Mouse (Mus musculus): ENCODE measurements around the gene Tns3. TPM values are rescaled to one million over a fixed set of nuclear protein-coding genes. Genes with fewer than 3 reads are reported as not detected.

Tns3 gene
- polyA plus RNA-seq, 1 experiment from 2014 or later = 18.7 TPM

DNA sequence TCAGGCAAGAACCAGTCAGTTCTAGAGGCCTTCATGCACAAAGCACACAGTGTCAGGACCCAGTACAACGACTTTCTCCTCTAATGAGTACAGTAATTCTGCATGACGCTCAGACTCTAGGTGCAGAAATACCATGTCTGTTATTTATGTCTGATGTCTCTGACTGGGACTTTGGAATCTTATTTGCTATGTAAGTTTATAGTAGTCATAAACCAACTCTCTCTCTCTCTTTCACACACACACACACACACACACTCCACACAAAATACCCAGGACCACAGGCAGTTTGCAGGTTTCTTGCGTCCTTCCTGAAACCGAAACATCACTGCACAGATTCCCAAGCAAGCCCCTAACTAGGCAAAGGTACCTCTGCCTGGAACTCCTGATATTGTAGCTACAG lies 203.5 kb downstream of the Tns3 start:
- 54% methylated on average over 4 of the region's 4 CpGs for WGBS
- peak; percentile 51 for ATAC-seq
- Histone ChIP-seq H3K4me2 (ENCODE audit: low read depth, low read length) (no peak overlapping the region), H3K9ac (ENCODE audit: low read depth, low read length) (no peak overlapping the region), H3K36me3 (ENCODE audit: control insufficient read depth, insufficient read depth, low read length) (0 out of 2 replicates have a peak, but pooled peaks cover 3% of the 10 kb centered on the region), H3K27me3 (replicated peaks; ENCODE audit: control insufficient read depth, insufficient read depth, low read length) (no peaks in the 10 kb centered on the region), H3K4me3 (ENCODE audit: low read length) (no peak overlapping the region), H3K9me3 (ENCODE audit: control insufficient read depth, low read length) (no peaks in the 10 kb centered on the region), H3K27ac (ENCODE audit: low read length) (no peak overlapping the region), H3K4me1 (ENCODE audit: control insufficient read depth, insufficient read depth, low read length) (peaks cover 36% of the 10 kb centered on the region)

DNA sequence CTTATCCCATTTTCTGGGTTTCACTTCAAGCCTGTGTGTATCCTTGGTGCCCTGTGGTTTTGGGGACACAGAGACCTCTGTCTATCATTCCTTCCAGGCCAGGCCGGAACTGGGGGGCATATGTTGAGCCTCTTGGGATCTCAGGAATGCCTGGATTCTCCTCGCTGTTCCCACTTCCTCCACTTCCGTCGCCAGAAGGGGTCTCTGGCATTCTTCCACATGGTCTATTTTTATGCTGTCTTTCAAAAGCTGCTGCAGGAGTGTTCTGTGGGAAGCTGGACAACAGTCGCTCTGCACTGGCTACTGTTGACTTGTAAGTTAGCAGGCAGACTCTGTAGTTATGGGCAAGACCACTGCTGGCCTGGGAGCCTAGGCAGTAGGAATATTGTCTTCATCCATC lies 206.4 kb downstream of the Tns3 start:
- WGBS = 27% methylated on average over 5 of the region's 5 CpGs
- no peak overlapping the region for H3K9ac ChIP-seq (ENCODE audit: low read depth, low read length)

DNA sequence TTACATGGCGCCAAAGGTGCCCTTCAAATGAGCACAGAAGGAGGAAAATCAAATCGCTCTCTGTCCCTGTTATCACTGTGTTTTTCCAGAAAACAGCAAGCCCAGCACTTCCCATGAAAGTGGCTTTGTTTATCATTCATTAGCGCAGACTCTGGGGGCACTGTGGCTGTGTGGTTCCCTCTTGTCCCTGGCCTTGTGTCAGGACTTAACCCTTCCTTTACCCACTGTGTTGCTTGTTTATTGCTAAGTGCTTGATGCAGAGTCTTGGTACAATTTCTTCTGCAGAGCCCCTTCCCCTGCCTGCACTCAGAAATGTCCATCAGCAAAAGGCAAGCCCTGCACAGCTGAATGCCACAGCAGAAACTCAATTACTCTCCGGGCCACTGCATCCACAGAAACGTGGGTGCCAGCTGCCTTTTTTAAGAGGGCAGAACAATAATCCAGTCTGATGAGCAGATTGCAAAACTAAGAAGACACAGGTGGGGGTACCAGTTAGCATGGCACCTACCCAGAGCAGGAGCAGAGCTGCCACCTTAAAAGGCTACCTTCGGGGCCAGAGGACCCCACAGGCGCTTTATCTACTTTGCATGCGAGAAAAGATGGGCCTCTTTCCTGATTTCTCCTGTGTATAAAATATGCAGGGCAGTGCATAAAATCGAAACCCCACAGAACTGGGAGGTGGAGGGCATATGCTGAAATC lies 207.6 kb downstream of the Tns3 start:
- ATAC-seq = no peak
- Histone ChIP-seq H3K4me3 (ENCODE audit: low read length) (no peak overlapping the region), H3K9ac (ENCODE audit: low read depth, low read length) (no peak overlapping the region), H3K27me3 (replicated peaks; ENCODE audit: control insufficient read depth, insufficient read depth, low read length) (no peaks in the 10 kb centered on the region), H3K9me3 (ENCODE audit: control insufficient read depth, low read length) (no peaks in the 10 kb centered on the region), H3K4me2 (ENCODE audit: low read depth, low read length) (no peak overlapping the region), H3K4me1 (ENCODE audit: control insufficient read depth, insufficient read depth, low read length) (peaks cover 28% of the 10 kb centered on the region), H3K36me3 (ENCODE audit: control insufficient read depth, insufficient read depth, low read length) (no peaks in the 10 kb centered on the region), H3K27ac (ENCODE audit: low read length) (peak overlapping the region; percentile 16)
- WGBS = 64% methylated on average over 9 of the region's 9 CpGs

More for the DNA sequence above, 206.4 kb downstream of the Tns3 start:
- H3K36me3 ChIP-seq (ENCODE audit: control insufficient read depth, insufficient read depth, low read length) = 0 out of 2 replicates have a peak, but pooled peaks cover under 1% of the 10 kb centered on the region
- H3K9me3 ChIP-seq (ENCODE audit: control insufficient read depth, low read length) = no peaks in the 10 kb centered on the region
- peak; percentile 14; the same call in 1 of the 2 replicates for ATAC-seq
- H3K27ac ChIP-seq (ENCODE audit: low read length) = peak overlapping the region; percentile 10; the same call in 1 of the 2 replicates
- peaks cover 28% of the 10 kb centered on the region for H3K4me1 ChIP-seq (ENCODE audit: control insufficient read depth, insufficient read depth, low read length)
- no peak overlapping the region for H3K4me2 ChIP-seq (ENCODE audit: low read depth, low read length)
- H3K4me3 ChIP-seq (ENCODE audit: low read length) = no peak overlapping the region
- H3K27me3 ChIP-seq (replicated peaks; ENCODE audit: control insufficient read depth, insufficient read depth, low read length) = no peaks in the 10 kb centered on the region

DNA sequence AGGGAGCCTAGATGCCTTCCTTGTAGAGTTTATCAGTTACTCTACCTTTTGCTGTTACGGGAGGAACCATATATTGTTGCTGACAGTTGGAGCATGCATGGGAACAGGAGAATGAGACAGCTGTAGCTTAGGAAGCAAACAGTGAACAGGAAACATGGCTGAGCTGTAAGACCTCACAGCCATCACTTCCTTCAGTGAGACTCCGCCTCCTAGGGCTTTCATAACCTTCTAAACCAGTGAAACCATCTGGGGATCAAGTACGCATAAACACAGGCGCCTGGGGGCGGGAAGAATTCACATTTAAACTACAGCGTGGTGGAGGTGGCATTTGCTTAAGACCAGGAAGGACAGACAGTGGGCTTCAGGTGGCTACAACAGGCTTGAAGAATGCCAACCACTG lies 208.7 kb downstream of the Tns3 start:
- Histone ChIP-seq H3K27ac (ENCODE audit: low read length) (no peak overlapping the region), H3K4me3 (ENCODE audit: low read length) (no peak overlapping the region), H3K9ac (ENCODE audit: low read depth, low read length) (no peak overlapping the region), H3K9me3 (ENCODE audit: control insufficient read depth, low read length) (no peaks in the 10 kb centered on the region), H3K4me2 (ENCODE audit: low read depth, low read length) (no peak overlapping the region), H3K36me3 (ENCODE audit: control insufficient read depth, insufficient read depth, low read length) (peaks cover 2% of the 10 kb centered on the region; the same call in 1 of the 2 replicates), H3K27me3 (replicated peaks; ENCODE audit: control insufficient read depth, insufficient read depth, low read length) (no peaks in the 10 kb centered on the region), H3K4me1 (ENCODE audit: control insufficient read depth, insufficient read depth, low read length) (peaks cover 20% of the 10 kb centered on the region)
- ATAC-seq = no peak
- 75% methylated on average over 6 of the region's 6 CpGs for WGBS

DNA sequence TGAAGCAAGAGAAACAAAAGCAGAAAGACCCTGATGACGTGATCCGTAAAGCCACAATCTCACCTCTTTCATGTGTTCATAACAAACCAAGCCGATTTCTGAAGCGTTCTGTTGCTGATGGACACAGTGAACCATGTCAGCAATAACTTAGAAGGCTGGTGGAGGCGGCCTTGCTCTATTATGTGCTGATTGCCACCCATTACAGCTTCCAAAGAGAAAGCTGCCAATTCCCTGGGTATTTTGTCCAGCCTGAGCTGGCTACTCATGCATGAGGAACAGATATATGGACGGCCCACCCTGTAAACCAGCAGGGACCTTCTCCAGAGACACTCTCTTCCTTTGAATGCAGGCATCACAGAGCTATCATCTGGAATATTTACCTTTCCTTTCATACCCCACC lies 211.1 kb downstream of the Tns3 start:
- H3K9me3 ChIP-seq (ENCODE audit: control insufficient read depth, low read length) = no peaks in the 10 kb centered on the region
- no peak overlapping the region for H3K9ac ChIP-seq (ENCODE audit: low read depth, low read length)
- H3K4me1 ChIP-seq (ENCODE audit: control insufficient read depth, insufficient read depth, low read length) = peaks cover 15% of the 10 kb centered on the region; the same call in 1 of the 2 replicates
- H3K4me2 ChIP-seq (ENCODE audit: low read depth, low read length) = no peak overlapping the region
- ATAC-seq = no peak
- peaks cover 7% of the 10 kb centered on the region; the same call in 1 of the 2 replicates for H3K36me3 ChIP-seq (ENCODE audit: control insufficient read depth, insufficient read depth, low read length)
- H3K27ac ChIP-seq (ENCODE audit: low read length) = no peak overlapping the region
- no peak overlapping the region for H3K4me3 ChIP-seq (ENCODE audit: low read length)
- WGBS = 87% methylated on average over 6 of the region's 6 CpGs
- H3K27me3 ChIP-seq (replicated peaks; ENCODE audit: control insufficient read depth, insufficient read depth, low read length) = no peaks in the 10 kb centered on the region

DNA sequence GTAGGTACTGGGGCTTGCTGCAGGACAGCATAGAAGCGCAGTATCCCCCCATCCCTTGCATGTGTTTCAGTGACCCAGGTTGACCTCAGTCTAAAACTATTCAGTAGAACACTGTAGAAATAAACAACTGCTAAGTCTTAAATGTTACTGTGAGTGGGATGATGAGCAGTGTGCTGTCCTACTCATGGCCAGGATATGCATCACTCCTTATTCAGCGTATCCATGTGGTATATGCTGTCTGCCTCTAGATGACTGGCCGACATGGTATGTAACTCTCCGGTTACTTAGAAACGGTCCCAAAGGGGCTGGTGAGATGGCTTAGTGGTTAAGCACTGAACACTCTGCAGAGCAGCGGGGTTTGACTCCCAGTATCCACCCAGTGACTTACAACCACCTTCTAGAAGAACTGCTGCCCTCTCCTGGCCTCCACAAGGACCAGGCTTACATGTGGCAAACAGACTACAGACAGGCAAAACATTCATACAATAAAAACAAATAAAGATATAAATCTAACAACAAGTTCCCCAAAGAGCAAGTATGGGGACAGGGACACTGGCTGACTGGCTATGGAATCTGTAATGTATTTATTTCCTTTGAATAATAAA lies 212.6 kb downstream of the Tns3 start:
- Histone ChIP-seq H3K4me2 (ENCODE audit: low read depth, low read length) (no peak overlapping the region), H3K9ac (ENCODE audit: low read depth, low read length) (no peak overlapping the region), H3K4me3 (ENCODE audit: low read length) (no peak overlapping the region), H3K27ac (ENCODE audit: low read length) (no peak overlapping the region), H3K36me3 (ENCODE audit: control insufficient read depth, insufficient read depth, low read length) (peaks cover 19% of the 10 kb centered on the region; the same call in 1 of the 2 replicates), H3K4me1 (ENCODE audit: control insufficient read depth, insufficient read depth, low read length) (peaks cover 5% of the 10 kb centered on the region; the same call in 1 of the 2 replicates), H3K27me3 (replicated peaks; ENCODE audit: control insufficient read depth, insufficient read depth, low read length) (no peaks in the 10 kb centered on the region), H3K9me3 (ENCODE audit: control insufficient read depth, low read length) (no peaks in the 10 kb centered on the region)
- no peak for ATAC-seq
- WGBS = 85% methylated on average over 6 of the region's 6 CpGs

DNA sequence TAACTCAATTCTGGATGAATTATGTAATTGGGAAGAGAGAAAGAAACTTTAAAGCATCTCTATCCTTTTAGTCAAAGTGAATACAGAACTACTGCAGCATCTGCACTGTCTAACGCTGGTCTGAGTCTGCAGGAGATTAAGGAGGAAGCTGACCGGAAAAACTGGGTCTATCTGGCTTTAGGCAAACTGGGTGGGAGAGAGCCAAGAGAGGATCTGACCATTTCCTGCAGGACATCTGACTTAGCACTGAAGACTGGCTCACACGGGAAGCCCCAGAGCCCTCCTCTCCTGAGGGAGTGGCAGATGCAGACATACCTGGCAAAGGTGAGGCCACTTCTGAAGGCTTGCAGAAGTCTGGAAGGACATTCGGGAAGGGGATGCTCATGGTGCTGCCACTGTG lies 213.8 kb downstream of the Tns3 start:
- no peak overlapping the region for H3K4me2 ChIP-seq (ENCODE audit: low read depth, low read length)
- peaks cover 19% of the 10 kb centered on the region; the same call in 1 of the 2 replicates for H3K36me3 ChIP-seq (ENCODE audit: control insufficient read depth, insufficient read depth, low read length)
- H3K9me3 ChIP-seq (ENCODE audit: control insufficient read depth, low read length) = no peaks in the 10 kb centered on the region
- ATAC-seq = no peak
- H3K27me3 ChIP-seq (replicated peaks; ENCODE audit: control insufficient read depth, insufficient read depth, low read length) = no peaks in the 10 kb centered on the region
- H3K9ac ChIP-seq (ENCODE audit: low read depth, low read length) = no peak overlapping the region
- no peak overlapping the region for H3K27ac ChIP-seq (ENCODE audit: low read length)
- no peak overlapping the region for H3K4me3 ChIP-seq (ENCODE audit: low read length)
- peaks cover 6% of the 10 kb centered on the region; the same call in 1 of the 2 replicates for H3K4me1 ChIP-seq (ENCODE audit: control insufficient read depth, insufficient read depth, low read length)
- 71% methylated on average over 4 of the region's 4 CpGs for WGBS

DNA sequence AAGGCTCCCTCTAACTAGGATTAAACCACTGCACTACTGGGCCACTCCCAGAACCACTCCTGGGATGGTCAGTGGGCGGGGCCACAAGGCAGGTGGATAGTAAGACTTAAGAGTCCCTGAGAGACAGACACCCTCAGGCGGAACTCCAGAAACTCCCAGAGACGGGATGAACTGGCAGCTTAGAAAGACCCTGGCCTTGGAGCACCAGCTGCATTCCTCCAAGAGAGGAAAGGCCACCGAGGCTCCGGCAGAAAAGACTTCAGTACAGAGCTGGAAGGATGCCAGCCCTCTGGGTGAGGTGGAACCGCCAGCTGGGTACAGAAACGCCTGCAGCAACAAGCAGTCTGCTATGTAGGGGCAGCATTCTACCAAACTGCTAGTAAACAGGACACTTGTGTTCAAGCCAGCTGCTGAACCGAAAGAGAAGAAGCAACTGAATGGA lies 218.4 kb downstream of the Tns3 start:
- no peak overlapping the region for H3K4me3 ChIP-seq (ENCODE audit: low read length)
- 35% methylated on average over 8 of the region's 8 CpGs for WGBS
- no peak overlapping the region for H3K9ac ChIP-seq (ENCODE audit: low read depth, low read length)
- no peaks in the 10 kb centered on the region for H3K27me3 ChIP-seq (replicated peaks; ENCODE audit: control insufficient read depth, insufficient read depth, low read length)
- H3K9me3 ChIP-seq (ENCODE audit: control insufficient read depth, low read length) = no peaks in the 10 kb centered on the region
- peak overlapping the region; percentile 51; the same call in 1 of the 2 replicates for H3K27ac ChIP-seq (ENCODE audit: low read length)
- ATAC-seq = peak; percentile 63
- no peak overlapping the region for H3K4me2 ChIP-seq (ENCODE audit: low read depth, low read length)
- H3K36me3 ChIP-seq (ENCODE audit: control insufficient read depth, insufficient read depth, low read length) = peaks cover 19% of the 10 kb centered on the region; the same call in 1 of the 2 replicates
- H3K4me1 ChIP-seq (ENCODE audit: control insufficient read depth, insufficient read depth, low read length) = peaks cover 6% of the 10 kb centered on the region; the same call in 1 of the 2 replicates

DNA sequence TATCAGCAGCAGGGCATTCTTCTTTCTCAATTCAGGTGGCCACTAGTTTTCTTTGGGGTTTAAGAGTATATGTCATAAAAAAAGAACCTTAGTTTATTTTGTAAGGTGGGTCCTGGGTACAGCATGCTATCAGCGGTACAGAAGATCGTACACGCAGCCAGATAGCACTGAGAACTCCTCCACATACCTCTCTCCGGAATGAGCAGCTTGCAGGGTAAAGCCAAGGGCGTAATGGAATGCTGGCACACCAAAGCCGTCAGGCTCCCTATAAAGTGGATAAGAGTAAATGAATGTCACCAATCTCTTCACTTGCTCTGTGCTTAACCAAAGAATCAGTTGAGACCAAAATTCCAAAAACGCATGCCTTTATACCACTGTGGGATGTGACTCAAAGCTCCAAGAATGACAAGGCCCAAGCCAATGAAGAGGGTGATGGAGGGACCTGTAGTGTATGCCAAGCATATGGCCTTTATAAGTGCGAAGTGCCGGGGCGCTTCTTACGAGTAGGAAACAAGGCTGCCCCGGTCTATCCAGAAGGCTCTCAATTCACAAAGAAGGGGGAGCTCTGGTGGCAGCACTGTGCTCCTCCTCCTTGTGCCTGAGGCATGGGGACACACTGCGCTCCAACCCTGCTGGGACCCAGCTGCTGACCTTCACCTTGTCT lies 219.4 kb downstream of the Tns3 start:
- 91% methylated on average over 13 of the region's 13 CpGs for WGBS
- Histone ChIP-seq H3K4me1 (ENCODE audit: control insufficient read depth, insufficient read depth, low read length) (peaks cover 6% of the 10 kb centered on the region; the same call in 1 of the 2 replicates), H3K4me3 (ENCODE audit: low read length) (no peak overlapping the region), H3K36me3 (ENCODE audit: control insufficient read depth, insufficient read depth, low read length) (peaks cover 12% of the 10 kb centered on the region; the same call in 1 of the 2 replicates), H3K4me2 (ENCODE audit: low read depth, low read length) (no peak overlapping the region), H3K27ac (ENCODE audit: low read length) (no peak overlapping the region), H3K27me3 (replicated peaks; ENCODE audit: control insufficient read depth, insufficient read depth, low read length) (no peaks in the 10 kb centered on the region), H3K9ac (ENCODE audit: low read depth, low read length) (no peak overlapping the region), H3K9me3 (ENCODE audit: control insufficient read depth, low read length) (no peaks in the 10 kb centered on the region)
- ATAC-seq = no peak
